Mouse (Mus musculus): ENCODE results near the gene Fam166a. TPM values are rescaled to one million over a fixed set of nuclear protein-coding genes. Genes with fewer than 3 reads are reported as not detected.

Gene Fam166a
- total RNA-seq, 2 experiments from 2014 or later, result not detected

Other genes with a start within 250 kb of the Fam166a start
- gene Mrpl41, start 243.6 kb upstream of the Fam166a start, total RNA-seq (2021), result 10 to 100 TPM; 38.5 to 46.3 TPM
- gene Pnpla7, start 242.7 kb upstream of the Fam166a start, total RNA-seq (2021), result 10 to 100 TPM; 27.2 to 27.4 TPM
- gene Nsmf, start 164.4 kb upstream of the Fam166a start, total RNA-seq (2021), result 10 to 100 TPM; 12.8 to 15.9 TPM
- gene Entpd8, start 138.4 kb upstream of the Fam166a start, total RNA-seq (2021), result not detected
- not detected for gene Noxa1, start 123.6 kb upstream of the Fam166a start, total RNA-seq (2021)
- 1 to 10 TPM; 3.6 to 6.7 TPM for gene Nrarp, start 38.0 kb upstream of the Fam166a start, total RNA-seq (2021)
- gene Tor4a, start 21.9 kb upstream of the Fam166a start, total RNA-seq (2021), result 1 to 10 TPM; 1.1 to 1.3 TPM
- gene Nelfb, start 7.3 kb upstream of the Fam166a start, total RNA-seq (2021), result 10 to 100 TPM; 20.5 to 22.3 TPM
- not detected for gene Stpg3, start 4.1 kb upstream of the Fam166a start, total RNA-seq (2021)
- gene Tubb4b, start 6.0 kb downstream of the Fam166a start, total RNA-seq (2021), result 100 to 1,000 TPM; 167 to 293 TPM
- not detected for gene Slc34a3, start 15.6 kb downstream of the Fam166a start, total RNA-seq (2021)
- not detected for gene Rnf224, start 18.0 kb downstream of the Fam166a start, total RNA-seq (2021)
- under 1 TPM; 0.56 to 0.75 TPM for gene Rnf208, start 23.5 kb downstream of the Fam166a start, total RNA-seq (2021)
- not detected for gene Cysrt1, start 23.7 kb downstream of the Fam166a start, total RNA-seq (2021)
- under 1 TPM; 0.82 to 0.99 TPM for gene AL732309.1, start 28.1 kb downstream of the Fam166a start, total RNA-seq (2021)
- gene Tmem203, start 36.7 kb downstream of the Fam166a start, total RNA-seq (2021), result 10 to 100 TPM; 10.3 to 11.3 TPM
- 1 to 10 TPM; 2.1 to 2.9 TPM for gene Tprn, start 43.9 kb downstream of the Fam166a start, total RNA-seq (2021)
- gene Ssna1, start 53.7 kb downstream of the Fam166a start, total RNA-seq (2021), result 10 to 100 TPM; 31.6 to 33.0 TPM
- 10 to 100 TPM; 27.0 to 27.3 TPM for gene Anapc2, start 53.7 kb downstream of the Fam166a start, total RNA-seq (2021)
- not detected for gene Tmem210, start 69.4 kb downstream of the Fam166a start, total RNA-seq (2021)
- not detected for gene Lrrc26, start 71.2 kb downstream of the Fam166a start, total RNA-seq (2021)
- under 1 TPM in 1 of 2 experiments, not detected in 1; 0.08 TPM for gene Grin1, start 100.4 kb downstream of the Fam166a start, total RNA-seq (2021)
- gene Man1b1, start 113.6 kb downstream of the Fam166a start, total RNA-seq (2021), result 10 to 100 TPM; 11.9 to 15.4 TPM
- 10 to 100 TPM; 10.1 to 10.4 TPM for gene Dpp7, start 137.6 kb downstream of the Fam166a start, total RNA-seq (2021)
- gene Uap1l1, start 146.9 kb downstream of the Fam166a start, total RNA-seq (2021), result 1 to 10 TPM; 2.8 to 4.6 TPM
- gene Sapcd2, start 153.6 kb downstream of the Fam166a start, total RNA-seq (2021), result under 1 TPM; 0.19 to 0.33 TPM
- gene Entpd2, start 177.1 kb downstream of the Fam166a start, total RNA-seq (2021), result 1 to 10 TPM; 9.1 to 9.4 TPM
- gene Npdc1, start 180.6 kb downstream of the Fam166a start, total RNA-seq (2021), result 10 to 100 TPM; 15.0 to 25.1 TPM
- not detected for gene Fut7, start 204.5 kb downstream of the Fam166a start, total RNA-seq (2021)
- gene Abca2, start 210.0 kb downstream of the Fam166a start, total RNA-seq (2021), result 10 to 100 TPM; 12.5 to 16.2 TPM
- under 1 TPM; 0.35 to 0.64 TPM for gene Clic3, start 238.1 kb downstream of the Fam166a start, total RNA-seq (2021)
- gene Paxx, start 242.3 kb downstream of the Fam166a start, total RNA-seq (2021), result 10 to 100 TPM; 13.7 to 16.2 TPM

Measured in gastrocnemius, postnatal 25 days (tissue).